Mouse (Mus musculus): ENCODE data around the gene Cyp2u1. TPM values are rescaled to one million over a fixed set of nuclear protein-coding genes. Genes with fewer than 3 reads are reported as not detected.

The Cyp2u1 gene
- polyA plus RNA-seq, 1 experiment = 2.6 TPM

- no peaks in the 10 kb centered on the region for H3K27me3 ChIP-seq (ENCODE audit: control insufficient read depth, insufficient read depth, insufficient read length)
- TF ChIP-seq MYOG (IDR thresholded peaks at IDR 0.05; ENCODE audit: control insufficient read depth, extremely low read depth, insufficient read length) (no peak), FOSL1 (IDR thresholded peaks at IDR 0.05; ENCODE audit: insufficient read depth, low read length, poor library complexity, severe bottlenecking) (no peak), CEBPB (IDR thresholded peaks at IDR 0.05; ENCODE audit: low read depth) (no peak), MAX (IDR thresholded peaks at IDR 0.05) (no peak), USF1 (IDR thresholded peaks at IDR 0.05; ENCODE audit: low read depth) (no peak), CTCF (IDR thresholded peaks at IDR 0.05; ENCODE audit: control insufficient read depth, insufficient read depth, insufficient read length) (no peak), MYOD1 (IDR thresholded peaks at IDR 0.05; ENCODE audit: control insufficient read depth, insufficient read length, low read depth) (no peak)
- no peak overlapping the region for H3ac ChIP-seq (ENCODE audit: control insufficient read depth, insufficient read length, low read depth)
- H3K79me3 ChIP-seq (ENCODE audit: low read depth) = no peaks in the 10 kb centered on the region
- peaks cover 13% of the 10 kb centered on the region for H3K36me3 ChIP-seq (ENCODE audit: control insufficient read depth, insufficient read depth)
- H3K4me3 ChIP-seq (ENCODE audit: insufficient read depth, poor library complexity, severe bottlenecking) = no peak overlapping the region
- H3K79me2 ChIP-seq (ENCODE audit: control insufficient read depth, insufficient read depth) = no peaks in the 10 kb centered on the region
Observed at GRCm38 (mm10) chr3:131335117-131335547, 32.1 kb upstream of the Cyp2u1 start.

- Histone ChIP-seq H3ac (ENCODE audit: control insufficient read depth, insufficient read length, low read depth) (no peak overlapping the region), H3K36me3 (ENCODE audit: control insufficient read depth, insufficient read depth) (peaks cover 12% of the 10 kb centered on the region), H3K79me3 (ENCODE audit: low read depth) (no peaks in the 10 kb centered on the region), H3K27me3 (ENCODE audit: control insufficient read depth, insufficient read depth, insufficient read length) (no peaks in the 10 kb centered on the region), H3K4me3 (ENCODE audit: insufficient read depth, poor library complexity, severe bottlenecking) (no peak overlapping the region), H3K79me2 (ENCODE audit: control insufficient read depth, insufficient read depth) (no peaks in the 10 kb centered on the region)
- no peak for TF ChIP-seq USF1 (IDR thresholded peaks at IDR 0.05; ENCODE audit: low read depth)
- TF ChIP-seq CEBPB (IDR thresholded peaks at IDR 0.05; ENCODE audit: low read depth) = no peak
- TF ChIP-seq CTCF (IDR thresholded peaks at IDR 0.05; ENCODE audit: control insufficient read depth, insufficient read depth, insufficient read length) = no peak
- no peak for TF ChIP-seq FOSL1 (IDR thresholded peaks at IDR 0.05; ENCODE audit: insufficient read depth, low read length, poor library complexity, severe bottlenecking)
- TF ChIP-seq MYOG (IDR thresholded peaks at IDR 0.05; ENCODE audit: control insufficient read depth, extremely low read depth, insufficient read length) = no peak
- no peak for TF ChIP-seq MAX (IDR thresholded peaks at IDR 0.05)
- TF ChIP-seq MYOD1 (IDR thresholded peaks at IDR 0.05; ENCODE audit: control insufficient read depth, insufficient read length, low read depth) = no peak
Observed at GRCm38 (mm10) chr3:131327189-131327588, 24.2 kb upstream of the Cyp2u1 start.

- Histone ChIP-seq H3K79me3 (ENCODE audit: low read depth) (no peaks in the 10 kb centered on the region), H3K36me3 (ENCODE audit: control insufficient read depth, insufficient read depth) (peaks cover 12% of the 10 kb centered on the region), H3K4me3 (ENCODE audit: insufficient read depth, poor library complexity, severe bottlenecking) (no peak overlapping the region), H3K27me3 (ENCODE audit: control insufficient read depth, insufficient read depth, insufficient read length) (no peaks in the 10 kb centered on the region), H3K79me2 (ENCODE audit: control insufficient read depth, insufficient read depth) (no peaks in the 10 kb centered on the region), H3ac (ENCODE audit: control insufficient read depth, insufficient read length, low read depth) (no peak overlapping the region)
- TF ChIP-seq CEBPB (IDR thresholded peaks at IDR 0.05; ENCODE audit: low read depth) (no peak), CTCF (IDR thresholded peaks at IDR 0.05; ENCODE audit: control insufficient read depth, insufficient read depth, insufficient read length) (no peak), MAX (IDR thresholded peaks at IDR 0.05) (no peak), MYOG (IDR thresholded peaks at IDR 0.05; ENCODE audit: control insufficient read depth, extremely low read depth, insufficient read length) (no peak), USF1 (IDR thresholded peaks at IDR 0.05; ENCODE audit: low read depth) (no peak)
Observed at GRCm38 (mm10) chr3:131326637-131327036, 23.6 kb upstream of the Cyp2u1 start.

- no peaks in the 10 kb centered on the region for H3K79me2 ChIP-seq (ENCODE audit: control insufficient read depth, insufficient read depth)
- no peak for TF ChIP-seq FOSL1 (IDR thresholded peaks at IDR 0.05; ENCODE audit: insufficient read depth, low read length, poor library complexity, severe bottlenecking)
- TF ChIP-seq CEBPB (IDR thresholded peaks at IDR 0.05; ENCODE audit: low read depth) = no peak
- no peak for TF ChIP-seq MAX (IDR thresholded peaks at IDR 0.05)
- TF ChIP-seq USF1 (IDR thresholded peaks at IDR 0.05; ENCODE audit: low read depth) = no peak
- no peak for TF ChIP-seq CTCF (IDR thresholded peaks at IDR 0.05; ENCODE audit: control insufficient read depth, insufficient read depth, insufficient read length)
- TF ChIP-seq MYOD1 (IDR thresholded peaks at IDR 0.05; ENCODE audit: control insufficient read depth, insufficient read length, low read depth) = no peak
- no peak for TF ChIP-seq MYOG (IDR thresholded peaks at IDR 0.05; ENCODE audit: control insufficient read depth, extremely low read depth, insufficient read length)
- H3ac ChIP-seq (ENCODE audit: control insufficient read depth, insufficient read length, low read depth) = no peak overlapping the region
- no peaks in the 10 kb centered on the region for H3K36me3 ChIP-seq (ENCODE audit: control insufficient read depth, insufficient read depth)
- no peaks in the 10 kb centered on the region for H3K27me3 ChIP-seq (ENCODE audit: control insufficient read depth, insufficient read depth, insufficient read length)
- H3K4me3 ChIP-seq (ENCODE audit: insufficient read depth, poor library complexity, severe bottlenecking) = no peak overlapping the region
- no peaks in the 10 kb centered on the region for H3K79me3 ChIP-seq (ENCODE audit: low read depth)
Observed at GRCm38 (mm10) chr3:131322081-131322815, 19.2 kb upstream of the Cyp2u1 start.

- TF ChIP-seq MYOG (IDR thresholded peaks at IDR 0.05; ENCODE audit: control insufficient read depth, extremely low read depth, insufficient read length) (no peak), CTCF (IDR thresholded peaks at IDR 0.05; ENCODE audit: control insufficient read depth, insufficient read depth, insufficient read length) (peak; percentile 64)
- no peaks in the 10 kb centered on the region for H3K27me3 ChIP-seq (ENCODE audit: control insufficient read depth, insufficient read depth, insufficient read length)
- H3K4me3 ChIP-seq (ENCODE audit: insufficient read depth, poor library complexity, severe bottlenecking) = no peak overlapping the region
- H3K79me3 ChIP-seq (ENCODE audit: low read depth) = no peaks in the 10 kb centered on the region
- H3K36me3 ChIP-seq (ENCODE audit: control insufficient read depth, insufficient read depth) = no peaks in the 10 kb centered on the region
- no peak overlapping the region for H3ac ChIP-seq (ENCODE audit: control insufficient read depth, insufficient read length, low read depth)
- no peaks in the 10 kb centered on the region for H3K79me2 ChIP-seq (ENCODE audit: control insufficient read depth, insufficient read depth)
Observed at GRCm38 (mm10) chr3:131320184-131320583, 17.2 kb upstream of the Cyp2u1 start.

- H3K79me3 ChIP-seq (ENCODE audit: low read depth) = no peaks in the 10 kb centered on the region
- H3ac ChIP-seq (ENCODE audit: control insufficient read depth, insufficient read length, low read depth) = no peak overlapping the region
- H3K79me2 ChIP-seq (ENCODE audit: control insufficient read depth, insufficient read depth) = no peaks in the 10 kb centered on the region
- no peak overlapping the region for H3K4me3 ChIP-seq (ENCODE audit: insufficient read depth, poor library complexity, severe bottlenecking)
- no peaks in the 10 kb centered on the region for H3K36me3 ChIP-seq (ENCODE audit: control insufficient read depth, insufficient read depth)
- TF ChIP-seq CTCF (IDR thresholded peaks at IDR 0.05; ENCODE audit: control insufficient read depth, insufficient read depth, insufficient read length) (no peak), MYOD1 (IDR thresholded peaks at IDR 0.05; ENCODE audit: control insufficient read depth, insufficient read length, low read depth) (no peak), MAX (IDR thresholded peaks at IDR 0.05) (no peak), FOSL1 (IDR thresholded peaks at IDR 0.05; ENCODE audit: insufficient read depth, low read length, poor library complexity, severe bottlenecking) (no peak), USF1 (IDR thresholded peaks at IDR 0.05; ENCODE audit: low read depth) (no peak), CEBPB (IDR thresholded peaks at IDR 0.05; ENCODE audit: low read depth) (no peak), MYOG (IDR thresholded peaks at IDR 0.05; ENCODE audit: control insufficient read depth, extremely low read depth, insufficient read length) (no peak)
- H3K27me3 ChIP-seq (ENCODE audit: control insufficient read depth, insufficient read depth, insufficient read length) = no peaks in the 10 kb centered on the region
Observed at GRCm38 (mm10) chr3:131318211-131318610, 15.2 kb upstream of the Cyp2u1 start.
